Mouse (Mus musculus): ENCODE results near the gene Btnl9. TPM values are rescaled to one million over a fixed set of nuclear protein-coding genes. Genes with fewer than 3 reads are reported as not detected.

The Btnl9 gene
- total RNA-seq (2023): 1 to 10 TPM; 1.2 to 1.6 TPM

GRCm38 (mm10) chr11:49186955-49187488 is at the start of gene Btnl9:
Gene Btnl9, minus strand, starts transcription at chr11:49187159.

GRCm38 (mm10) chr11:49203129-49203768 is 16.3 kb upstream of the Btnl9 start, which contains the start of gene Zfp62:
Gene Zfp62, plus strand, starts transcription at chr11:49203292.

GRCm38 (mm10) chr11:49154077-49154476 is 32.9 kb downstream of the Btnl9 start, which contains the start of gene Olfr1394:
Gene Olfr1394, plus strand, starts transcription at chr11:49154377.

GRCm38 (mm10) chr11:49141974-49142373 is 45.0 kb downstream of the Btnl9 start, which contains the start of gene Olfr1395:
Gene Olfr1395, plus strand, starts transcription at chr11:49142274.

Other genes with a start within 250 kb of the Btnl9 start
- 10 to 100 TPM; 15.2 to 15.9 TPM for gene Psme2b, start 241.0 kb downstream of the Btnl9 start, total RNA-seq (2023)
- not detected for gene Olfr56, start 208.3 kb downstream of the Btnl9 start, total RNA-seq (2023)
- gene 9930111J21Rik1, start 207.8 kb downstream of the Btnl9 start, total RNA-seq (2023): 10 to 100 TPM; 22.1 to 32.8 TPM
- under 1 TPM; 0.60 to 0.62 TPM for gene Gm12185, start 194.9 kb downstream of the Btnl9 start, total RNA-seq (2023)
- gene Tgtp1, start 193.0 kb downstream of the Btnl9 start, total RNA-seq (2023): under 1 TPM; 0.78 to 0.99 TPM
- 10 to 100 TPM; 38.8 to 46.2 TPM for gene 9930111J21Rik2, start 135.9 kb downstream of the Btnl9 start, total RNA-seq (2023)
- gene Tgtp2, start 123.0 kb downstream of the Btnl9 start, total RNA-seq (2023): 1 to 10 TPM in 1 of 2 experiments, not detected in 1; 1.3 TPM
- gene Ifi47, start 110.6 kb downstream of the Btnl9 start, total RNA-seq (2023): 10 to 100 TPM; 14.5 to 19.7 TPM
- gene Olfr1396, start 72.3 kb downstream of the Btnl9 start, total RNA-seq (2023): not detected
- gene Olfr1395, start 44.9 kb downstream of the Btnl9 start, total RNA-seq (2023): not detected
- not detected for gene Olfr1394, start 32.8 kb downstream of the Btnl9 start, total RNA-seq (2023)
- 10 to 100 TPM; 49.7 to 53.6 TPM for gene Zfp62, start 16.1 kb upstream of the Btnl9 start, total RNA-seq (2023)
- gene Mgat1, start 57.0 kb upstream of the Btnl9 start, total RNA-seq (2023): 10 to 100 TPM; 85.1 to 92.1 TPM
- gene Olfr1393, start 91.1 kb upstream of the Btnl9 start, total RNA-seq (2023): under 1 TPM in 1 of 2 experiments, not detected in 1; 0.18 TPM
- under 1 TPM in 1 of 2 experiments, not detected in 1; 0.47 TPM for gene Olfr1392, start 98.1 kb upstream of the Btnl9 start, total RNA-seq (2023)
- gene Olfr10, start 117.6 kb upstream of the Btnl9 start, total RNA-seq (2023): not detected
- gene Olfr1391, start 135.6 kb upstream of the Btnl9 start, total RNA-seq (2023): not detected
- not detected for gene Olfr1390, start 148.0 kb upstream of the Btnl9 start, total RNA-seq (2023)
- not detected for gene Olfr1389, start 235.9 kb upstream of the Btnl9 start, total RNA-seq (2023)
- gene Olfr1388, start 249.5 kb upstream of the Btnl9 start, total RNA-seq (2023): under 1 TPM; 0.24 to 0.27 TPM